Mouse (Mus musculus): ENCODE measurements around the gene Slco4a1. TPM values are rescaled to one million over a fixed set of nuclear protein-coding genes. Genes with fewer than 3 reads are reported as not detected.

The Slco4a1 gene
- polyA plus RNA-seq, 1 experiment from 2014 or later, result 1.9 TPM

DNA sequence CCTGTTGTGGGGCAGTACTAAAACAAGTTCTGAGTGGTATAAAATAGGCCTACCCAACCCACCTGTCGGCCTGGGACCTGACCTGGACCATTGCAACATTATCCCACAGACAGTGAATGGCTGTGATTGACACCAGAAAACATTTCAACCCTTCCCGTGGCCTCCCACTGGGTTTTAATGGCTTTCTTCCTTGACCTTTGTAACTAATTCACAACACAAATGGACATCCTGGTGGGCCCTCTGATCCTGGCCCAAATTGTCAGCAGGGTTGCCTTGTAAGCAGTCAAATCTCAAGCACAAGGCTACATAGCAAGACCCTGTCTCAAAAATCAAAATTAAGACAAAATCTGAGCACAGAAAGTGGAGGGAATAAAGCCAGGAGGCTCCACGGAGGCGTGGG, 57.8 kb downstream of the Slco4a1 start:
- Histone ChIP-seq H3K4me1 (ENCODE audit: control insufficient read depth, insufficient read depth, low read length) (peaks cover 26% of the 10 kb centered on the region), H3K27ac (replicated peaks; ENCODE audit: low read depth, low read length) (no peak overlapping the region), H3K27me3 (ENCODE audit: control insufficient read depth, insufficient read depth, low read length) (no peaks in the 10 kb centered on the region), H3K4me2 (ENCODE audit: low read depth, severe bottlenecking) (no peak overlapping the region), H3K4me3 (ENCODE audit: low read depth, low read length) (no peak overlapping the region), H3K36me3 (ENCODE audit: control insufficient read depth, insufficient read depth, low read length) (no peaks in the 10 kb centered on the region), H3K9me3 (ENCODE audit: control insufficient read depth, low read length) (no peaks in the 10 kb centered on the region), H3K9ac (ENCODE audit: low read length) (no peak overlapping the region)
- 29% methylated on average over 4 of the region's 4 CpGs for WGBS
- DNase-seq (ENCODE audit: low spot score), result no peak
- no peak for ATAC-seq (ENCODE audit: insufficient number of reproducible peaks, low FRiP score, low TSS enrichment, low read depth)

DNA sequence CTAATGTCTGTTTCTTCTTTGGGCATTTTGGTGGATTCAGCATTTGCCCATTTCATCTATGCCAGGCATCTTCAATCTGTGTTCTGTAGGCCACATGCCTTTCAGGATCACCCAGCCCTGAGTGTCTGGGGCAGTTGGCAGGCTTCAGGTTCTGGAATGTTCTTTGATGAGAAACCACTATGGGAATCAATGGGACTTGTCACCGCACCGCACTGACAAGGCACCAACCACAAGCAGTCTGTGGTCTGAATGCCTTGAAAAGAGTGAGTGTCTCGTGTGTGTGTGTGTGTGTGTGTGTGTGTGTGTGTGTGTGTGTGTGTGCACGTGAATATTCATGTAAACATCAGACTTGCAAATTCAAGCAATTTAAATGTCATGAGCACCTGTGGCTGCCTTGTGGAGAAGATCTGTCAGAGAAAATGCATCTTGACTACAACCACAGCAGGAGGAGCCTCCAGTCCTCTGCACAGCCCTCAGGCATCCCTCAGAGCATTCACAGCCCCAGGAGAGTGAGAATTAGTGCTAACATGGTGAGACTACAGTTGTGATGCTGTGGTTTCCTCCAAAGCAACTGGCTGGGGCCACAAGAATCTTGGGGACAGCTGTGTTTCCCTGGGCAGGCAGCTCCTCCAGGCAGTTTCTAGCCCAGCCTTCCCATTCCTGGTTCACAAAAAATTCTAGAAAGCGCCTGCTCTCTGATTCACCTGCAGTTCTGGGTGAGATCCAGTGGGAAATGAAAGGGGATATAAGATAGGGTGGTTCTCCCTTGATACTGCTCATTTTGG, 65.6 kb downstream of the Slco4a1 start:
- Histone ChIP-seq H3K4me1 (ENCODE audit: control insufficient read depth, insufficient read depth, low read length) (no peaks in the 10 kb centered on the region), H3K36me3 (ENCODE audit: control insufficient read depth, insufficient read depth, low read length) (no peaks in the 10 kb centered on the region), H3K9me3 (ENCODE audit: control insufficient read depth, low read length) (no peaks in the 10 kb centered on the region), H3K4me3 (ENCODE audit: low read depth, low read length) (no peak overlapping the region), H3K27ac (replicated peaks; ENCODE audit: low read depth, low read length) (no peak overlapping the region), H3K9ac (ENCODE audit: low read length) (no peak overlapping the region), H3K4me2 (ENCODE audit: low read depth, severe bottlenecking) (no peak overlapping the region), H3K27me3 (ENCODE audit: control insufficient read depth, insufficient read depth, low read length) (no peaks in the 10 kb centered on the region)
- DNase-seq (ENCODE audit: low spot score), result no peak
- ATAC-seq (ENCODE audit: insufficient number of reproducible peaks, low FRiP score, low TSS enrichment, low read depth), result no peak
- WGBS, result 84% methylated on average over 5 of the region's 5 CpGs

DNA sequence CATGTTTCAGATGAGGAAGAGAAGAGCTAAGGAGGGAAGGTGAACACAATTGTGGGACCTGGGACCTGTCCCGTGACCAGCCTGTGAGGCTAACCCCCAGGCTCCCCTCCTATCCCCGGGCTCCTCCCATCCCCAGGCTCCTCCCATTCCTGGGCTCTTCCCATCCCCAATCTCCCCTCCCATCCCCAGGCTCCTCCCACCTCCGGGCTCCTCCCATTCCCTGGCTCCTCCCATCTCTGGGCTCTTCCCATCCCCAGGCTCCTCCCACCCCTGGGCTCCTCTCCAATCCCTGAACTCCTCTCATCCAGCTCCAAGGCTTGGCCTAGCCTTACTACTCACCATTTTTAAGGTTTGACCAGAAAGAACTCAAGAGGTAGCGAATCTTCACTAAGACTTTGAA, 66.8 kb downstream of the Slco4a1 start:
- Histone ChIP-seq H3K4me2 (ENCODE audit: low read depth, severe bottlenecking) (no peak overlapping the region), H3K9me3 (ENCODE audit: control insufficient read depth, low read length) (no peaks in the 10 kb centered on the region), H3K4me1 (ENCODE audit: control insufficient read depth, insufficient read depth, low read length) (no peaks in the 10 kb centered on the region), H3K36me3 (ENCODE audit: control insufficient read depth, insufficient read depth, low read length) (no peaks in the 10 kb centered on the region), H3K9ac (ENCODE audit: low read length) (no peak overlapping the region), H3K27me3 (ENCODE audit: control insufficient read depth, insufficient read depth, low read length) (no peaks in the 10 kb centered on the region), H3K27ac (replicated peaks; ENCODE audit: low read depth, low read length) (no peak overlapping the region), H3K4me3 (ENCODE audit: low read depth, low read length) (no peak overlapping the region)
- ATAC-seq (ENCODE audit: insufficient number of reproducible peaks, low FRiP score, low TSS enrichment, low read depth) (no peak), DNase-seq (ENCODE audit: low spot score) (no peak)
- WGBS, result 61% methylated on average over 4 of the region's 4 CpGs

Other genes starting within 250 kb of the Slco4a1 start
- gene Lama5, start 230.4 kb upstream of the Slco4a1 start, polyA plus RNA-seq (2014; fragmentation: Nextera tagmentation; extraction: Ambion mirVana), result 12.5 and 14.1 TPM in 2 replicates
- 641 and 643 TPM in 2 replicates for gene Rps21, start 198.9 kb upstream of the Slco4a1 start, polyA plus RNA-seq (2014; fragmentation: Nextera tagmentation; extraction: Ambion mirVana)
- gene Cables2, start 182.7 kb upstream of the Slco4a1 start, polyA plus RNA-seq (2014; fragmentation: Nextera tagmentation; extraction: Ambion mirVana), result 15.8 and 18.0 TPM in 2 replicates
- gene Rbbp8nl, start 166.4 kb upstream of the Slco4a1 start, polyA plus RNA-seq (2014; fragmentation: Nextera tagmentation; extraction: Ambion mirVana), result 0.40 and 0.75 TPM in 2 replicates
- 0.13 and 0.29 TPM in 2 replicates for gene Gata5, start 121.5 kb upstream of the Slco4a1 start, polyA plus RNA-seq (2014; fragmentation: Nextera tagmentation; extraction: Ambion mirVana)
- not detected in 2 replicates for gene Ntsr1, start 43.7 kb downstream of the Slco4a1 start, polyA plus RNA-seq (2014; fragmentation: Nextera tagmentation; extraction: Ambion mirVana)
- gene Mrgbp, start 125.1 kb downstream of the Slco4a1 start, polyA plus RNA-seq (2014; fragmentation: Nextera tagmentation; extraction: Ambion mirVana), result 35.6 and 36.7 TPM in 2 replicates
- 100 and 109 TPM in 2 replicates for gene Ogfr, start 133.0 kb downstream of the Slco4a1 start, polyA plus RNA-seq (2014; fragmentation: Nextera tagmentation; extraction: Ambion mirVana)
- 45.8 and 48.9 TPM in 2 replicates for gene Col9a3, start 141.5 kb downstream of the Slco4a1 start, polyA plus RNA-seq (2014; fragmentation: Nextera tagmentation; extraction: Ambion mirVana)
- 0.17 and 0.28 TPM in 2 replicates for gene Tcfl5, start 186.5 kb downstream of the Slco4a1 start, polyA plus RNA-seq (2014; fragmentation: Nextera tagmentation; extraction: Ambion mirVana)

Measured in limb, embryonic 11.5 days (tissue).